Mouse (Mus musculus) heart, adult 8-10 months (tissue): Measurements from ENCODE around the gene Galnt2. TPM values are rescaled to one million over a fixed set of nuclear protein-coding genes. Genes with fewer than 3 reads are reported as not detected.

Source experiments
- DNase-seq: peaks from one replicate; pipeline ENCODE4 v3.0.0; 2022; ENCODE audit warnings: low spot score
- total RNA-seq, 4 experiments: library from RNA; stranded (reverse); gene quantifications; 2 replicates each; pipeline ENCODE4 v1.2.4; 2022

The Galnt2 gene
- total RNA-seq, 4 experiments from 2014 or later, result 32.0 to 40.3 (median 33.8) TPM

DNA sequence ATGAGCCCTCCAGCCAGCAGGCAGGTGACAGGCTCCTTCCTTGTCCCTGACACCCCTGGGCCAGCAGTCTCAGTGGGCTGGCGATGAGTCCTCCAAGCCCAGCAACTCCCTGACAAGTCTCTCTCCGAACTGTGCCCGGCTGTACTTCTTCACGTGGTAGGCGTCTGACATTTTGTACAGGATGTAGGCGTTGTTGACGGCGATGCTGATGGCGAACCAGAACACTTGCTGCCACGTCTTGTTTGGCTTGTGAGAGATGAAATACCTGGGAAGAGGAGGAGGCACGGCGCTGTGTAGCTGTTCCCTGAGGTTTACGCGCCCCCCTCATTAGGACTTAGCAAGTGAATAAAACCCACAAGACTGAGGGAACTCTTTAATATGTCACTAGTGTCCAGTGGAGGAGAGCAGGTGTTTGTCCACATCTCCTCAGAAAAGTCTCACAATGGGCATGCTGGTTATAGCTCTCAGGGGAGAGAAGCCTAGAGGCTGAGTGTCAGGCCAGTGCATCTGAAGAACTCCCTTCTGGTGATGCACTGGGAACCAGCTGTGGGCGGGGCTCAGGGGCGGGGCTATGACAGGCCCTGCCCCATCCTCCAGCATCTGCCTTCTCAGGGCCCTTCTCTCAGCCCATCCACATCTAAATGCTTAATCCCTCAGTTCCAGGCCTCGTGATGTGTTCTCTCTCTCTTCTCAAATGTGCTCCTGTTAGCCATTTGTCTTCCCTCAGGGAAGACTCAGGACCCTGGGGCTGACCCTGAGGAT lies 139.4 kb downstream of the Galnt2 start:
- no peak for DNase-seq

GRCm38 (mm10) chr8:124371410-124372123 lies 140.4 kb downstream of the Galnt2 start:
- DNase-seq, result no peak

DNA sequence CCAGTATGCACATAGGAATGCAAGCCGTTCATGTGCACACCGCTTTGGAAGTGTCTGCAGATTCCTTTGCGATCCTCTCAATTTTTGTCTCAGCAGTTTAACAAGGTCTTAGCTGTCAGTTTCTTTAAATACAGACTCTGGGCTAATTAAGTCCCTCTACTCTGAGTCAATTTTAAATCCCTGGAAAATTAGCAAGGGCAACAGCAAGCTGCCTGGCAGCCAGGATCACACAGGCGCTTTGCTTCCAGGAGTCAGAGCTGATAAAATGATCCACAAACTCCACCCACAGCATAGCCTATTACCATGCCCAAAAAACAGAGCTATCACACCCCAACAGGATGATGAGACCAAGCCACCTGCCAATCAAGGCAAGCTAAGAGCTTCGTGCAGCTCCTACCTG lies 142.6 kb downstream of the Galnt2 start:
- no peak for DNase-seq

- no peak for DNase-seq
Measured at GRCm38 (mm10) chr8:124375168-124375567, 144.0 kb downstream of the Galnt2 start.

GRCm38 (mm10) chr8:124375727-124376126 lies 144.5 kb downstream of the Galnt2 start:
- DNase-seq, result no peak

- no peak for DNase-seq
Measured at GRCm38 (mm10) chr8:124376406-124376805, 145.2 kb downstream of the Galnt2 start.

GRCm38 (mm10) chr8:124379289-124379688 lies 148.1 kb downstream of the Galnt2 start:
- DNase-seq, result no peak

- no peak for DNase-seq
Measured at GRCm38 (mm10) chr8:124382235-124382634, 151.0 kb downstream of the Galnt2 start.

DNA sequence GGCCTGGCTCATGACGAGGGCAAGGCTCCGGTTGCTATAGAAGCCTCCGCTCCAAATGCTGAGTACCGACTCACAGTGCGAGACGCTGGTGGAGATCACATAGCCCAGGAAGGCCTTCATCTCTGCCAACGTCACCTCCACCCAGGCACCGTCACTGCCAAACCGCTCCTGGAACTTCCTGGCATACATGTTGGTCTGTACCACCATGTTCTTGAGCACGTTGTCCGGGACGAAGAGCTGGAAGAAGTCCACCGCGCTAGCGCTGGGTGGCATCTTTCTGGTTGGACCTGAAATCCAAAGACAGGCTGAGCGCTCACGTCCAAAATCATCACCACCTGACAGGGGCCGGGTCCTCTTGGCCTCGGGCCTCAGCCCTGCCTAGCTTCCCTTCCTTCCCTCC lies 153.1 kb downstream of the Galnt2 start:
- DNase-seq, result no peak

DNA sequence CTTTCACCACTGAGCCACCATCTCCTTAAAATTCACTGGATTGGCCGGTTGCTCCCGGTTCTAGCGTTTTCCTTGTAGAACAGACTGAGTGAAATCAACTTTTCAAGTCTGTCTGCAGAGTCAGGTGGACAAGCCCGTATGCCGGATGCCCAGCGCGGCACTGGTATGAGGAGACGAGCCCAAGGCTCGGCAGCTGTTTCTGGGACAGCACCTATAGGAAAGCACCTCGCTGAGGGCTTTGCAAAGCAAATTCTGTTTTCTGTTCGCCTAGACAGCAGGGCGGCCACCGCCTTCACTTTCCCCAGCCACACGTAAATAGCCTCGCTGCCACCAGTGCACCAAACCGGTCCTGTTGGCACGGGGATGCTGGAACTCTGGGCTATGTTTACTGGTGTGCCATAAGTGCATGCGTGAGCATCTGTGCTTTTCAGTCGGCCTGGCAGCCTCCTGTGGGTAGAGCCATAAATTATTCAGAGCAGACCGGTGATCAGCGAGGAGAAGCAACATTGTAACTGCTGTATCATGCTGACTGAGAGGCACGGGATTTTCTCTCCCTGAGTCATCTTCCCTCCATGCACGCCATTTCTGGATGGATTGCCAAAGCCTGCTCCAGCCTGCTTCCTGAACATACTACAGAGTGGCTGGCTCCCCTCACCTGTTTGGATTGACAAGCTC lies 155.2 kb downstream of the Galnt2 start:
- DNase-seq, result no peak

DNA sequence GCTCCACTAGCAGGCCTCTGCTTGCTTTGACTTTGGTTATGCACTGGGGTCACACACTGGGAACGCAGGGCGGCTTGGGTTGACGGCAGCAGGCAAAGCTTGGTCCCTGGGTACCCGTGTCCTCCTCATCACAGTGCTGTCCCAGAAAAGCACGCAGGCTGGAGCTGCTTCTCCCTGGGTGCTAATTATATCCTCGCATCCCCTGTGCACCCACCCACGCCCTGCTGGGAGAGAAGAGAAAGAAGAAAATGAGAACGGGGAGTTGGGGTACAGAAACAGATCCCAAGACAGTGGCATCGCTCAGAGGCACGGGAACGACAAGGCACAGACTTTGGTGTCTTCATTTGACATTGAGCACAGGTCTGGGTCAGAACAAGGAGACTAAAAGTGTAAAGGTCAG lies 158.3 kb downstream of the Galnt2 start:
- no peak for DNase-seq

DNA sequence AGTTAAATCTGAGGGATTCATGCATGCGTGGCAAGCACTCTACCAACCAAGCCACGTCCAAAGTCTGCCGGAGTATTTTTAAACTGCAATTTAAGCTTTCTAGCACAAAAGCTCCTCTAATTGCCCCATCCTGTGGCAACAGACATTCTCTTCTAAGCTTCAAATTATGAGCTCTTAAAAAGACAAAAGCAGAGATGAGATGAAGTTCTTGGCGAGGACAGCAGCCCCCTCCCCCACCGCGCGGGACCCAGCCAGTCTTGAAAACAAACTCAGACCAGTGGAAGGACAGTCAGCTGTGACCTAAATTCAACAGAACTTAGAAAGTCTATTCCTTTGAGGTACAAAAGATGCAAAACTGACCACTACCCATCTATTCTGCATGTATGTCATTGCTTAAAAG lies 160.0 kb downstream of the Galnt2 start:
- no peak for DNase-seq

DNA sequence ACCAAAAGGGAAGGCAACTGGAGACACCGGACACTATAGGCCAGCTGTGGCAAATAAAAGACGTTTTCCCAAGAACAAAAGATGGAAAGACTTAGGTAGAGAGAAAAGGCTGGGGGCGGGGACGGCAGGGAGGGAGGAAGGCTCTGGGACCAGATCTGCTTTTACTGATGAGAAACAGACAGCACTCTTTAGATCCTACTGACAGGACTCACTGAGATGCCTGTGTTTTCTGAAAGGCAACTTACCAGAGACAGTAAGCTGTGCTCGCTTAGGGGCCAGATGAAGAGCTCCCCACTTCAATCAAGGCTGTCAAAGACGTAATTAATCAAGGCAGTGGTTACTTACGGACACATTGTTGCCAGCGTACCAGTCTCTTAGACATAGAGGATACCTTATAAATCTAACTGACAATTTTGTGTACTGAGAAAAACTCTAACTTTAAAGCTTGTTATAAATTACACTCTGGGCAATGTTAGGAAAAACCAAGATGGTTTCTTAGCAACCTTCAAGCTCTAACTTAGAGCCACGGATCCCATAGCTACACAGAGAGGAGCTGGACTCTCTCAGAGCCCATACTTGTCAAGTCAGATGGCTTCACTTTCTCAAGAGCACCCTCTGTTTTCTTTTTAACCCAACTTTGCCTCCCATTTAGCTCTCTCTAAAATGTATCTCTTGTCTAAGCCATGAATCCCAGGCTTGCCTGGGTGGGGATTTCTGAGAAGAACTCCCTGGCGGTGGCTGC lies 161.3 kb downstream of the Galnt2 start:
- DNase-seq, result no peak

GRCm38 (mm10) chr8:124393013-124393412 lies 161.8 kb downstream of the Galnt2 start:
- no peak for DNase-seq

DNA sequence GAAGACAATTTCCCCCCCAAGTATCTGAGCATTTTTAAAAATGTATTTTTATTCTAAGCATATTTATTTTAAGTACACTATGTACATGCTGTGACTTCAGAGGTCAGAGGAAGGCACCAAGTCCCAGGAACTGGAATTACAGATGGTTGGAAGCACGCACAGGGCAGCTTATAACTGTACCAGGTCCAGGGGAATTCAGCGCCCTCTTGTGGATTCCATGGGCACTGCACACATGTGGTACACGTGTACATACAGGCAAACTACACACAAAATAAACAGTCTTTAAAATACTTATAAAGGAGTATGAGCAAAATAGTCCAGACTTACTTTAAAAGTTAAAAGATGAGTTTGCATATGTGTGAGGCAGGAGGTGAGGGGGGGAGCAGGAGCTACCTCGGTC lies 162.7 kb downstream of the Galnt2 start:
- DNase-seq, result no peak

DNA sequence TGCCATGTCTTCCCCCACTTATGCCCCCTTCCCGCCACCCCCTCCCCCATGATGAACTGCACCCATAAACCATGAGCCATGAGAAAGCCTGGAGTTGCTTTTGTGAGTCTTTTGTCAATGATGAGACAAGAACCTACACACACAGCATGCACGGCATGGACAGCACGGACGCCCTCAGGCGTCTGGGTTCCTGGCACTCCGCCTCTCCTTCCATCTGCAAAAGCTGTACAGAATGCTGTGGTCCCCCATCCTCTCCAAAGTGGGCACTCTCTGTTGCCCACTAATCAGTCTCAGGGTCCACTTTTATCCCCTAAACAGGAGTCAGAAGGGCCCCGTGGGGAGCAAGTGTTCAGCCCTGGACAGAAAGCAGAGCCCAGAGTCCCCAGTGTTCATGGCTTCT lies 163.8 kb downstream of the Galnt2 start:
- no peak for DNase-seq

Other genes with a start within 250 kb of the Galnt2 start
- 10 to 100 TPM; 41.0 to 50.0 (median 45.6) TPM for gene Abcb10, start 248.3 kb upstream of the Galnt2 start, total RNA-seq
- 10 to 100 TPM; 14.1 to 15.2 (median 14.5) TPM for gene Taf5l, start 210.0 kb upstream of the Galnt2 start, total RNA-seq
- 1 to 10 TPM; 4.9 to 7.2 (median 6.5) TPM for gene Urb2, start 209.9 kb upstream of the Galnt2 start, total RNA-seq
- gene Pgbd5, start 208.3 kb downstream of the Galnt2 start, total RNA-seq, result under 1 TPM; 0.41 to 0.66 (median 0.59) TPM